Mouse (Mus musculus) ES-Bruce4 (cell line): Measurements from ENCODE around the gene Snrpf.

Experiments
- CTCF ChIP-seq: IDR thresholded peaks from one replicate; pipeline ENCODE4 v1.8.1; 2011; ENCODE audit warnings: low read depth, low read length
- POLR2A ChIP-seq: IDR thresholded peaks from one replicate; pipeline ENCODE4 v1.8.1; 2011; ENCODE audit warnings: low read length; ENCODE audit not compliant: insufficient read depth

- TF ChIP-seq CTCF: no peak
- TF ChIP-seq POLR2A: no peak
Measured at GRCm38 (mm10) chr10:93596641-93597040, 7.1 kb upstream of the Snrpf start.
